Mouse (Mus musculus): ENCODE results near the gene 2610528A11Rik. TPM values are rescaled to one million over a fixed set of nuclear protein-coding genes. Genes with fewer than 3 reads are reported as not detected.
A peak's percentile ranks its signal among the peaks of the same experiment; 100 is the strongest.
"Not testable (repeated sequence)": the region's sequence is repeated elsewhere in the genome, so short reads cannot be mapped to it uniquely, and the experiment has no call there.

The 2610528A11Rik gene
- not detected for total RNA-seq (2021)
- long read RNA-seq, experiment 1: 0 reads
- long read RNA-seq, experiment 2: 0 reads

DNA sequence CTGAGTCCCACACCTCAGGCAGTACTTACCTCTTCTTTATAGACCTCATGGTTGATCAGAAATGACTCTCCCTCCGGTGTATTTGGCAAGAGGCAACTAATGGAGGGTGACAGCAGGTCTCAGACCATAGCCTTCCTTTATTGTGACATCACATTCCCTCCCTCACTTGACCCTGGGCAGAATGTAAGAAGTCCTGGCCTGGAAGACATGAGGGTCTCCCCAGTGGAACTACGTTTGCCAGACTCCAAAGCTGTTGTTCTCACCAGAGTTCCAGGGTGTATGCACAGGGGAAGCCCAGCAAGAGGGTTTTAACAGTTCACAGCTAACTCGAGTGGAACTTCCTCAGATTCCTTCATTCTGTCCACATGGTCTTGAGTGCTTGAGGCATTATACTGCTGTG lies at the start of gene 2610528A11Rik:
Gene 2610528A11Rik (minus strand): TSS at position 101 of the 400 bp plus-strand sequence.
- no peak for DNase-seq
- intact Hi-C loops (cut with DNase I): no loop called here

DNA sequence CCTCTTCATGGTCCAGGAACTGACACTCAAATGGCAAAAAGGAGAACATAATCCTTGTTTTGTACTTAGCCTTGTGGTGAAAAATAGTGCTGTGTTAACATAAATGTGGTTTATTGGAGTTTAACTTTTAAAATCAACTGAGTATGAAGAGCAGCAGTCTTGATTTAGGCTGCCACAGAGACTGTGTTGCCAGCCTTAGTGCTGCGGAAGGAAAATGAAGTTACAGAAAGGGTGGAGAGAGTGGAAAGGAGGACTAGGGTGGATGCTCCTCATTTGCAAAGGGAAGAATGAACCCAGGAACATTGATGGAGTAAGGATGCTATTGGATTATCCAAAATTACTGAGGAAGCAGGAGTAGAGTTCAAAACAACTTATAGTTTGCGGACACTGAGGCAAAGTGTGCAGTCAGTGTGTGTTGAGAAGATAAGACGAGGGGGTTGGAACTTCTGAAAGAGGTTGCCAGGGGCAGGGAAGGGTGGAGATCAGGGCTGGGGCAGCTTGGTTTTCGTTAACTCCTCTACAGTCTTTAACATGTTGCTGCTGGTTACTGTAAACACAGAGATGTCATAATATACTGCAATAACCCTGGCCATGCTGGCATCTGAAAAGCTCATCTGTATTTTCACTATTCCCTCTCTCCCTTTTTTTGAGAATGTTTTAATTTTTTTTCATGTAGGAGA lies 49.6 kb upstream of the 2610528A11Rik start:
- DNase-seq: no peak

DNA sequence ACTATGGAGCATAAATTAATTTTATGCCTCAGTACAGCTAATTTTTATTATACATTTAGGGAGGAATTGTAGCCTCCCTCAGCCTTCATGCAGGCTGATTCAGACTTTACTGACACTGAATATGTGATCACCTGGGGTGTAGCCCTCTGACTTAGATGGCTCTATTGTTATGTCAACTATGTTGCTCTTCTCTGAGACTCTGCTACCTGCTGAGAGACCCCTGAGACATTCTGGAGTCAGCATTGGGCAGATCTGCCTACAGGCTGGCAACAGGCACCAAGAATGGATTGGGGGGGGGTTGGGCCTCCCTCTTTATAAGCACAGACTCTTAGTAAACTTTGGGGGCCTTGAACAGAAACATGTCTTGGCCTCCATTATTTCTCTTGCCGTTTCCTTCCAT lies 40.6 kb upstream of the 2610528A11Rik start:
- no peak for DNase-seq
- intact Hi-C loops (cut with DNase I): no loop called here

More for the DNA sequence above, 49.6 kb upstream of the 2610528A11Rik start:
- intact Hi-C loops (cut with DNase I): no loop called here

DNA sequence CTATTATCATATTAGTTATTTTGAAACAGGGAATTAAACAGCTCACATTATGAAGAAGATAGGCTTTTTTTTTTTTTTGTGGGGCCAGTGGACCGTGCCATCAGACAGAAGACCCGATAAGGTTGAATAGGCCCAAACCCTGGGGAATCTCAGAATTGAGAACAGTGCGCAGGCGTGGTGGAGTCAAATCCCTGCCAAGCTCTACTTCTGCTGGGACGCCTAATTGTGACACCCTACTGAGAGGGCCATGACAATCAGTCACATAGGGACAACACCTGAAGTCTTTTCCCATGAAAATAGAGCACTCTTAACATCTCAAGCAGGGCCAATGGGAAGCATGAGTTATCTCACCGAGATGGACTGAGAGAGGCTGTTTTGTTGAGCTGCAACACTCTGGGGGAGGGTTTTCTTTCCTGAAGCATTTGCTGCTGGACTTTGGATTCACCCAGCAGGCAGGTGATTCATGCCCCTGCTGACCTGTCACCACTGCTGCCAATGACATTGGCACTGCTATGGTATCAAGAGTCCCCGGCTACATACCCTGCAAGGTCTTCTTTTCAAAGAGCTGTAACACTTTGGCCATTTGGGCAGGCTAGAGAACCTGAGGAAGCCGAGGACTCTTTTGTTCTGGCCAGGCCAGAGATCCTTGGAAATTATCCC lies 25.4 kb upstream of the 2610528A11Rik start:
- DNase-seq: no peak
- intact Hi-C loops (cut with DNase I): loop anchor here (10.0 kb wide), 1 partner anchor 174 kb away; the partner anchor contains the start of gene Ccser2

DNA sequence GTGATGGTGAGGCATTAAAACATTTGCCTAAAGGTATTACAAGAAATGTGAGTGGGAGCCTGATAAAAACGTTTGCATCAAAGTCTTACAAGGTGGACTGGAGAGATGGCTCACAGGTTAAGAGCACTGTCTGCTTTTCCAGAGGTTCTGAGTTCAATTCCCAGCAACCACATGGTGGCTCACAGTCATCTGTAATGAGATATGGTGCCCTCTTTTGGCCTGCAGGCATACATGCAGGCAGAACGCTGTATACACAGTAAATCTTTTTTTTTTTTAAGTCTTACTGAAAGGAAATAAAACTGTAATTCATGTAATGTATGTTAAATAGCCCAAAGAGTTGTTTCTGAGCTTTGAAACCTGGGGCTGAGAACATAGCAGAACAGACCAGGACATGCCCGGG lies 23.8 kb upstream of the 2610528A11Rik start:
- intact Hi-C loops (cut with DNase I): loop anchor here (10.0 kb wide), 1 partner anchor 173 kb away; the partner anchor contains the start of gene Ccser2
- DNase-seq: not testable (repeated sequence)

DNA sequence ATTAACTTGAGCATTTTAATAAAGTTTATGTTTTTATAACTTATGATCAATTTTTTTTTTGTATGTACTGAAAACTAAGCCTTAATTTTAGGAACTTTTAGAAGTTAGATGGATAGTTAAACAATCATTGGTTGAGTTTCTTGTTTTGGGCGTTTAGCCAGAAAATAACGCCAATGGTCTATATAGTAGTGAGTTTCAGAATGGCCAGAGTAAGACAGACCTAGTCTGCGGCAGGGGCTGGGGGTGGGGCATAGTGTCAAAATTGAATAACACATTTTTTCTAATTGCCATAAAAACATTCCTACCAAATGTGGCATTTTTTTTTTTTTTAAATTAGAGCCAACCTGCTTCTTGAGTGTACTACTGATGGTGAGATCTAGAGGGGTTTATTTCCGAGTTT lies 22.3 kb upstream of the 2610528A11Rik start:
- intact Hi-C loops (cut with DNase I): loop anchor here (10.0 kb wide), 1 partner anchor 171 kb away; the partner anchor contains the start of gene Ccser2

DNA sequence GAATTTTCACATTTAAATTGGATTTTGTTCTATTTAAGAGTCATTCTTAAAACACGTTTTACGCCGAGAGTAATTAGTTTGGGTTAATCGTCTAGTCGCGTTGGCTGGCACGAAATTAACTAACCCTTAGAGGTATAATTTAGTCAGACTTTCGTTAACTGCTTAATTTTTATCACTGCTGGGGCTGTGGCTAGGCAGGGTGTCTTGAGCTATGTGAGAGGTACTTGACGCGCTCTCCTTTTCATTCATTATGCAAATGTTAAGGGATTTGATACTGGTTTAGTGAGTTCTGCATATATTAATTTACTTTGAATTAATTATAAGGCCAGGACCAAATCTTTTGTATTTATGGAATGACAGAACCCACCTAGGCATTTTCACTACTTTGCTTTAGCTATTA lies 21.8 kb upstream of the 2610528A11Rik start:
- no peak for DNase-seq
- intact Hi-C loops (cut with DNase I): loop anchor here (10.0 kb wide), 1 partner anchor 171 kb away; the partner anchor contains the start of gene Ccser2

More for the DNA sequence above, 22.3 kb upstream of the 2610528A11Rik start:
- no peak for DNase-seq

DNA sequence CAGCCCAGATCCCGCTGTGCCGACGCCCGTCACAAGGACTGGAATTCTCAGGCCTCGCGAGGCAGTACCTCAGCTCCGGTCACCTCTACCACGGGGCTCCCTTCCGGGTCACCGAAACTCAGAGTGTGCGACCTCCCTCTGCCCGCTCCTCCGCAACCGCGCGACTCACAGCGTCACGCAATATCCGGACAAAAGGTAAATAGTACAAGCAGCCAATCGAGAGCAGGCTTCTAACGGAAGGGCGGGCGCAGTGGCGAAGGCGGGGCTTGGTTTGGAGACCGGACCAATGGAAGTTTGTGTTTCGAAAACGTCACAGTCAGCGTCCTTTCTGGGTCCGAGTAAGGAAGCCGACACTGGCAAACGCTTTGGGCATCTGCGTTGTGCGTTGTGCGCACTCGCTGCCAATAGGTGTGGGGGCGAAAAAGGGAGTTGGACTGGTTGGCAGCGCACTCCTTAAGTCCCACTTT lies 21.3 kb upstream of the 2610528A11Rik start, which contains the start of gene Ghitm:
Gene Ghitm (minus strand): TSS at position 146 of the 467 bp plus-strand sequence.
- DNase-seq: peak; percentile 93 to 95
- intact Hi-C loops (cut with DNase I): loop anchor here (10.0 kb wide), 1 partner anchor 170 kb away; the partner anchor contains the start of gene Ccser2

DNA sequence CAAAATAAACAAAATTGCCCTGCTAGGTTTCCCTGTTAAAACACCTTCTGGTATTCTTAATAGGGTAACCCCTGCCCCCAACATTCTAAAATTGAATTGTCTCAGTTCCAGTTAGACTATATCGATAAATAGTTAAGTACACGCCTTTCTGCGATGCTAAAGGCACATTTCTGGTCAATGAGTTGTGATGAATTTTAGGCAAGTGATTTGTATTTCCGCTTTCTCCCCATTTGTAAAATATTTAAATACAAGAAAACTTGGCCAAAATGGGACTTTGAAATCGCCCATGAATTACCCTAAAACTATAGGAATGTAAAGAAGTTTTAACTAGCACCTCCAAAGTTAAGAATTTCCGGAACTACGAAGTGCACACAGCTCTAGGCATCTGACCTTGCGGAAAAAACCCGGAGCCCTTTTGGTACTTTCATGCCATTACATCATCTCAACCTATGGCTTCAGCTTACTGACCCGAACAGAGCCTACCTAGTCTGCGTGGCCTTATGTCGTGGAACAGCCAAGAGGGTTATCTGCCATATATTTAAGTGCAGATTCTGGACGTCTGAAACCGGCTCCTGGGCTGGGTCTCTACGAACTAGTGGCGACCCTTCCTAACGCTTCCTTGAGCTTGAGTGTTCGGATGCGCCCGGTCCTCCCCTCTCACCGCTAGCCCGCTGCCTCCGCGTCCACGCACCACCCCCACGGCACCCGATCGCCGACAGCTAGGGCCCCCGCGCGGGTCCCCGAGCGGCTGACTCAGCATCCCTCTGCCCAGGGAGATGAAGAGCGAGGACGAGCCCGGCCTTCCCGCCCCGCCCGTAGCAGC lies 20.7 kb upstream of the 2610528A11Rik start:
- intact Hi-C loops (cut with DNase I): loop anchor here (10.0 kb wide), 1 partner anchor 170 kb away; the partner anchor contains the start of gene Ccser2

DNA sequence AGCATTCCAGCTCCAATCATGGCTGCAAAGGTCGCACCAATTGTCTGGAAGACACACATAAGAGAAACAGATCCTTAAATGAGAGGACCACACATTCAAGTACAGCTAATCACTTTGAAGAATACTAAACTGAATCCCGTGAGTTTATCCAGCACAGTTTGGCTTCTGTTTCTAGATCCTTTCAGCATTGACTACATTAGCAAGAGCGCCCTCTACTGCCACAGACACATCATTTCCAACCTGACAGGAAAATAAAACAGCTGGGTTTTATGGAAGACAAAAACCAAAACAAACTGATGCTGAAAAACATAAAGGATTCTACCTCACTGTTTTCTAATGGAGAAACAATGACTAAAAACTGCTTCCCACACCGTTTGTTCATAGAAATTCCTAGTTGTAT lies 13.8 kb upstream of the 2610528A11Rik start:
- peak; percentile 26 to 64 for DNase-seq

More for the DNA sequence above, 20.7 kb upstream of the 2610528A11Rik start:
- DNase-seq: no peak

DNA sequence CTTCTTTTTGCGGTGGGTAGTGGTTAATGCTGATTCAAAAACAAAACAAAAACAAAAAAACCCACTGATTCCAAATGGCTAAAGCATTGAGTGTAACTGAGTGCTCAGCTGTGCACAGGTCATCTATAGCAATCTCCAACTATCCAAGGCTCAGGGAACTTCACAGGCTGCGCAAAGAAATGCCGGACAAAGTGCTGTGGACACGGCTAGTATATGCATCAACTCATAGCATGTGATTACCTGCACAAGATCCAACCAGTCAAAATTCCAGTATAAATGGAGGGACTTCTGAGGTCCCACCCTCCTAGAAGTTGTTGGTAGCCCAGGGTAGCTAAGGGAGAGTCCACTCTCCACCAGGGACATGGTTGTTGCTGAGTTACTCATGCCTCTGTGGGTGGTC lies 5.4 kb upstream of the 2610528A11Rik start:
- DNase-seq: no peak
- intact Hi-C loops (cut with DNase I): no loop called here

More for the DNA sequence above, 13.8 kb upstream of the 2610528A11Rik start:
- intact Hi-C loops (cut with DNase I): loop anchor here (10.0 kb wide), 1 partner anchor 263 kb away; no protein-coding TSS in a partner anchor

DNA sequence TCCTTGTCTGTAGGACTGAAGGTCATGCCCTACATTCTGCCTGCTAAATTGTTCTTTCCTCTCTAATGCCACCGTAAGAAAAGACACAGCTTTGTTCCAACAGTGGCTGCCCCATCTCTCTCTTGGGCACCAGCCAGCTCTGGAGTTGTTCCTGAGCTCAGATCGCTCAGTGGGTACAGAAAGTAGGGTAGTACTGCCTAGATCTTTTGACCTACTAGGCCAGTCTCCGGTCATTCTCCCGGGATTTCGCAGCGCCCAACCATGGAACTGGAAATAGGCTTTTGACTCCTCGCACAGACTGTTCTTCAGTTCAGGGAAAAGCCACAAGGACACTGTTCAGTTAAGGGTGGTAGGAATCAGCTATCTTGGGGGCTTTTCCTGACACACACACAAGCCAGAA lies 891 bp downstream of the 2610528A11Rik start:
- intact Hi-C loops (cut with DNase I): no loop called here
- no peak for DNase-seq

DNA sequence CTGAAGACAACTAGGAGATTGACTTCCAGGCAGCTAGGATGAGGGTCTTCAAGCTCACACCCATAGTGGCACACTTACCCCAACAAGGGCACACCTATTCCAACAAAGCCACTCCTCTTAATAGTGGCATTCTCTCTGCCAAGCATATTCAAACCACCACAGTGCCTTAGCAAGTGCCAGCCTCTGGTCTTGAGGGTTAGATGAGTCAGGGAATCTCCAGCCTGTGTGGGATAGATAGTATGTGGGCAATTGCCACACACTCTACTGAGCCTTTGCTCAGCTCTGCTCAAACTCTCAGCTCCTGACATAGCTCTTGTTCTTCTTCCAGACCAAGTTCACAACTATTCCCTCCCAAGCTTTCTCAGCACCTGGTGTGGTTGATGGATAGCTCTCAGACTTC lies 2.5 kb downstream of the 2610528A11Rik start:
- DNase-seq: no peak
- intact Hi-C loops (cut with DNase I): no loop called here

DNA sequence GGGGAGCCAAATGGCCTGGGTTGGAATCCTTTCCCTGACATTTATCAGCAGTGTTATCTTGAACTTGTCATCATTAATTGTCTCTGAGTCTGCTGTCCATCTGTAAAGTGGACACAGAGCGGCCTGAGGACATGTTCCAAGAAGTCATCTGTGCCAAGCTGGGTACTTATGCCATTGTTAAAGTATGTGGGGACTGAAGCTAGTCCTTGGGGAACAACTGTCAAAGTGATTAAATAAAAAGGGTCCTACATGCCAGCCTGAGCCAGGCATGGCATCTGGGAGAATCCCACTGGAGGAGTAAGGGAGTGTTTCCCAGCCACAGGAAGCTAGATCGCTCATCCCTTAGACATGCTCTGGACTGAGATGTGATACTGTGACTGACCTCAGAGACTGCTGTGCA lies 3.4 kb downstream of the 2610528A11Rik start:
- intact Hi-C loops (cut with DNase I): no loop called here
- no peak for DNase-seq

DNA sequence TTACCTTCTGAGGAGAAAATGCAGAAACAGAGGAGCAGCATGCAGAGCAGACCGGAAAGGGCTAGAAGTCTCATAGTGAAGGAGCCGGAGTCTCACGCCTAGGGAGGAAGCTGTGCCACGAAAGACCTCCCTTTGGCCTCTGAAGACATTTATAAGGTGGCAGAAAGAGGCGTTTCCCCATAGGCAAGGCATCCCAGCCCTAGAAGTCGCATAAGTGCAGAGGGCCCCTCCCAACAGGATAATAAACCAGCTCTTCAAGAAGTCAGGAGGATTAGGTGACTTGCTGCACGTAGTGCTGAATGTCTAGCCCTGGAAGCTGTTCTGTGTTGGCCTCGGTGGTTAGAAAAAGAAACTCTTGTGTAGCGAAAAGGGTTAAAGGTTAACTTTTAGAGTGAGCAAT lies 3.8 kb downstream of the 2610528A11Rik start:
- no peak for DNase-seq
- intact Hi-C loops (cut with DNase I): no loop called here

DNA sequence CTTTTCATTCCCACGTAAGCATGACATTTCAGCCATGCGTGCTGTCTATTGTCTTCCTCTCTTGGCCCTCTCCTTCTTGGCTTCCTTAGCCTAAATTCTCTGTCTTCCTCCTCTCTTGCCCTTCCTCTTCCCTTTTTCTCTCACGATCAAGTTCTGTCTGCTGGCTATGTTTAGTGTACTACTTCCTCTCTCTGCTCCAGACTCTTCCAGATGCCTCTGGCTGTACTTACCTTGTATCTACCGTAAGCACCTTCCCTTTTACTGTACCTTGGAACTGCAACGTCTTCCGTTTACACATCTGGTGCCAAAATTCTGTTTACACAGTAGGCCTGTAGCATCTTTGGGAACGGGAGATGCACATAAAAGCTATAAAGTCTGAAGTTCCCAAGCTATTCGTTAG lies 4.4 kb downstream of the 2610528A11Rik start:
- DNase-seq: no peak
- intact Hi-C loops (cut with DNase I): no loop called here

DNA sequence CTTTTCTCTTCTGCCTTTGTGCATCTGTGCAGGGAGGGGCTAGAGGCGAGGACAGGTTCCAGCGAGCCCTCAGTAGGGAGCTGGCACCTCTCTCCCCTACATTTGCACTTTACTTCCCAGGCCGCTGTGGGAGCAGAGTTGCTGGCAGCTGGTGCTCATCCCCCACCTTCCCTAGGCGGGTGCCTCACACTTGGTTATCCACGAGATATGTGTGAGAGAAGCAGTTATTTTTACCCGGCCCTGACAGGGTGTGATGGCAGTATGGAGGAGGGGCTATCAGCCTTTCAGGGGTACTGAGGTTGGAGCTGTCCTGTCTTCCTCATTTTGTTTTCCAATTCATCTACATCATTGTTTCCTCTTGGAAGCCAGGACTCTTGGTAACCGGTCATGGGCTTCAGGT lies 8.0 kb downstream of the 2610528A11Rik start:
- DNase-seq: no peak
- intact Hi-C loops (cut with DNase I): no loop called here

DNA sequence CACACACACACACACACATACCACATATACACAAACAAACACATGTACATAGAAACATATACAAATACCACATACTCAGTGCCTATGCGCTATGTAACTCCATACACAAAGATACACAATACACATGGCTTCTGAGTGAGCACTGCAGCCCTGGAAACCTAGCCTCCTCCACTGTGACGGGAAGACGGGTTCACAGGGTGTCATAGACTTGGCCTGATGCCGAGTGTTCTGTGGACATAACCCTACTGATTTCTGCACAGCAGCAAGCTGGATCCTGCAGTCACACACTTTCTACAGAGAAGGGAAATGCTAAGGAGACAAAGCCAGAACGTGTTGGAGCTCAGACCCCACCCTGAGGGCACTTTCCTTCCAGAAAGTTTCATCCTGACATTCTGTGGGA lies 9.1 kb downstream of the 2610528A11Rik start:
- DNase-seq: peak; percentile 30 to 57

DNA sequence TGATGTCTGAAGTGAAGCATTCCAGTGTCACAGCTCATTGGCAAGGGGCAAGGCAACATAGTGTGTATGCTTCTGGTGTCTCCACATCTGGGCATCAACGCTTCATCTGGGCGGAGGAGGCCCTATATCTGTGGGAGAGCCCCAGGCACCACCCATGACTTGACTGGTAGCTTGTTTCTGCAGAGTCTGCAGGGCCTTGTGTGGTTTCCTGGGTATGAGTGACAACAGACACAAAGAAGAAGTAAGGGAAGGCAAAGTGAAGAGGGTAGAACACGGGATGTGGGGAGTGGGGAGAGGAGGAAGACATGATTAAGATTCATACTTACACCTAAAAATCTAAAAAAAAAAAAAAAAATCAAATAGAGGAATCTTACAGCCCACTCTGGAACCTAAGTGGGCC lies 11.3 kb downstream of the 2610528A11Rik start:
- no peak for DNase-seq
- intact Hi-C loops (cut with DNase I): no loop called here

More for the DNA sequence above, 9.1 kb downstream of the 2610528A11Rik start:
- intact Hi-C loops (cut with DNase I): no loop called here

DNA sequence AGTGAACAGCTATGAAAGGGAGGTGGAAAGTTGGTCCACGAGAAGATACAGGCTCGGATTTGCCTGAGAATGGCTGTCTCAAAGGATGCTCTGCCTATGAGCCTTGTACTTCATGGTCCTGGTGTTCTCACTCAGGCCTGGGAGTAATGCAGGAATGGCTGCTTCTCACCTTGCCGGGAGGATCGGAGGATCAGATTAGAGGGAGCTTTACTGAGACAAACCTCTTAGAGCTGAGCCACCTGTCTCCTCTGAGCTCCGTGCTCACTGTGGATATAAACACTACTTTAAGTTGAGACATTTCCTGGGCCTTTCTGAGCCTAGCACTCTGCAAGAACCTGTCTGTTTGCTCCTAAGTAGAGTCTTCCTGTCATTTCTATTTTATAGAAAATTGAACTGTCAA lies 12.3 kb downstream of the 2610528A11Rik start:
- no peak for DNase-seq
- intact Hi-C loops (cut with DNase I): no loop called here
